Mouse (Mus musculus): ENCODE data around the gene Cers6. TPM values are rescaled to one million over a fixed set of nuclear protein-coding genes. Genes with fewer than 3 reads are reported as not detected.

Gene Cers6
- total RNA-seq, 2 experiments from 2014 or later = 92.2 to 97.2 TPM

- Histone ChIP-seq H3K4me3 (no peak overlapping the region), H3K27ac (no peak overlapping the region)
- TF ChIP-seq CTCF (conservative IDR thresholded peaks at IDR 0.05) = no peak
- DNase-seq (ENCODE audit: low spot score in 2 of 2) = no peak
These were observed 131.4 kb downstream of the Cers6 start for GRCm38 (mm10) chr2:68992629-68993028.

- Histone ChIP-seq H3K4me3 (no peak overlapping the region), H3K27ac (peak overlapping the region; percentile 36; the same call in 1 of the 2 replicates)
- DNase-seq (ENCODE audit: low spot score in 2 of 2) = no peak
- TF ChIP-seq CTCF (conservative IDR thresholded peaks at IDR 0.05) = no peak
These were observed 133.2 kb downstream of the Cers6 start for GRCm38 (mm10) chr2:68994441-68994840.

- Histone ChIP-seq H3K27ac (no peak overlapping the region), H3K4me3 (no peak overlapping the region)
- no peak for TF ChIP-seq CTCF (conservative IDR thresholded peaks at IDR 0.05)
- DNase-seq (ENCODE audit: low spot score in 2 of 2) = no peak
These were observed 134.5 kb downstream of the Cers6 start for GRCm38 (mm10) chr2:68995723-68996122.

GRCm38 (mm10) chr2:68996268-68996667, 135.0 kb downstream of the Cers6 start:
- DNase-seq (ENCODE audit: low spot score in 2 of 2) = no peak
- H3K27ac ChIP-seq = no peak overlapping the region
- H3K4me3 ChIP-seq = no peak overlapping the region
- no peak for TF ChIP-seq CTCF (conservative IDR thresholded peaks at IDR 0.05)

- no peak for DNase-seq (ENCODE audit: low spot score in 2 of 2)
- H3K4me3 ChIP-seq = no peak overlapping the region
These were observed 142.8 kb downstream of the Cers6 start for GRCm38 (mm10) chr2:69004001-69004400.

GRCm38 (mm10) chr2:69011392-69011791, 150.2 kb downstream of the Cers6 start:
- DNase-seq (ENCODE audit: low spot score in 2 of 2) = peak; percentile 14 to 37
- no peak for TF ChIP-seq CTCF (conservative IDR thresholded peaks at IDR 0.05)
- H3K27ac ChIP-seq = peak overlapping the region; percentile 32; the same call in 1 of the 2 replicates
- peak overlapping the region; percentile 16; the same call in 1 of the 2 replicates for H3K4me3 ChIP-seq

More at GRCm38 (mm10) chr2:69004001-69004400, 142.8 kb downstream of the Cers6 start:
- no peak overlapping the region for H3K27ac ChIP-seq
- no peak for TF ChIP-seq CTCF (conservative IDR thresholded peaks at IDR 0.05)

GRCm38 (mm10) chr2:69011860-69012259, 150.6 kb downstream of the Cers6 start:
- no peak overlapping the region for H3K4me3 ChIP-seq
- H3K27ac ChIP-seq = peak overlapping the region; percentile 32; the same call in 1 of the 2 replicates
- TF ChIP-seq CTCF (conservative IDR thresholded peaks at IDR 0.05) = no peak
- DNase-seq (ENCODE audit: low spot score in 2 of 2) = no peak

GRCm38 (mm10) chr2:69014241-69014640, 153.0 kb downstream of the Cers6 start:
- Histone ChIP-seq H3K27ac (no peak overlapping the region), H3K4me3 (no peak overlapping the region)
- no peak for DNase-seq (ENCODE audit: low spot score in 2 of 2)
- no peak for TF ChIP-seq CTCF (conservative IDR thresholded peaks at IDR 0.05)

GRCm38 (mm10) chr2:69015172-69015724, 154.0 kb downstream of the Cers6 start:
- DNase-seq (ENCODE audit: low spot score in 2 of 2) = no peak
- no peak overlapping the region for H3K4me3 ChIP-seq
- H3K27ac ChIP-seq = peak overlapping the region; percentile 29; the same call in 1 of the 2 replicates
- no peak for TF ChIP-seq CTCF (conservative IDR thresholded peaks at IDR 0.05)

- H3K4me3 ChIP-seq = no peak overlapping the region
- TF ChIP-seq CTCF (conservative IDR thresholded peaks at IDR 0.05) = no peak
- H3K27ac ChIP-seq = peak overlapping the region; percentile 39; the same call in 1 of the 2 replicates
- no peak for DNase-seq (ENCODE audit: low spot score in 2 of 2)
These were observed 154.6 kb downstream of the Cers6 start for GRCm38 (mm10) chr2:69015822-69016221.

GRCm38 (mm10) chr2:69019026-69019565, 157.9 kb downstream of the Cers6 start:
- no peak overlapping the region for H3K27ac ChIP-seq
- no peak for DNase-seq (ENCODE audit: low spot score in 2 of 2)
- no peak overlapping the region for H3K4me3 ChIP-seq
- no peak for TF ChIP-seq CTCF (conservative IDR thresholded peaks at IDR 0.05)

GRCm38 (mm10) chr2:69019821-69020489, 158.7 kb downstream of the Cers6 start:
- DNase-seq (ENCODE audit: low spot score in 2 of 2) = no peak
- Histone ChIP-seq H3K27ac (no peak overlapping the region), H3K4me3 (no peak overlapping the region)
- TF ChIP-seq CTCF (conservative IDR thresholded peaks at IDR 0.05) = no peak

GRCm38 (mm10) chr2:69020636-69021310, 159.5 kb downstream of the Cers6 start:
- Histone ChIP-seq H3K4me3 (no peak overlapping the region), H3K27ac (0 out of 2 replicates have a peak overlapping the region, but pooled peaks have one; percentile 67)
- no peak for DNase-seq (ENCODE audit: low spot score in 2 of 2)
- TF ChIP-seq CTCF (conservative IDR thresholded peaks at IDR 0.05) = no peak

All from layer of hippocampus, adult 2 months (tissue).